Mouse (Mus musculus): ENCODE measurements around the gene Dock8.

The Dock8 gene

GRCm38 (mm10) chr19:25251610-25252140, 252.3 kb downstream of the Dock8 start:
- no peak for DNase-seq (ENCODE audit: low spot score in 2 of 2)
